Mouse (Mus musculus): ENCODE results near the gene Zfp593.

The Zfp593 gene

DNA sequence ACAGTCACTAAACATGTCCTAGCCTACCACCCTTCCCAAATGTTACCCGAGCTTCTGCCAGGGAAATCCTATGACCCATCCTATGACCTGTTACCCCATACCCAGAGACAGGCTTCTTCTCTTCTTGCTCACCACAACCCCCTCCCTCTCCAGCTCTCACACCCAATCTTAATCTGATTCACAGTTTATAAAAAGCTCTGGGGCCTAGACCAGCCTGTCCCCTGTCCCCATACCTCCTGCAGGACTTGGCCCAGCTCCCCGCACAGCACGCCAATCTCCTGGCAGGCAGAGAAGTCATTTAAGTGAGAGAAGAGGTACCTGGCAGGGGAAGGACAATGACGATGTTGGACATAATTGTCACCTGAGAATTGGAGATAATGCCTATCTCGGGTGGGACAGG is 10.5 kb downstream of the Zfp593 start:
- DNase-seq (ENCODE audit: low read depth, low spot score) = no peak

DNA sequence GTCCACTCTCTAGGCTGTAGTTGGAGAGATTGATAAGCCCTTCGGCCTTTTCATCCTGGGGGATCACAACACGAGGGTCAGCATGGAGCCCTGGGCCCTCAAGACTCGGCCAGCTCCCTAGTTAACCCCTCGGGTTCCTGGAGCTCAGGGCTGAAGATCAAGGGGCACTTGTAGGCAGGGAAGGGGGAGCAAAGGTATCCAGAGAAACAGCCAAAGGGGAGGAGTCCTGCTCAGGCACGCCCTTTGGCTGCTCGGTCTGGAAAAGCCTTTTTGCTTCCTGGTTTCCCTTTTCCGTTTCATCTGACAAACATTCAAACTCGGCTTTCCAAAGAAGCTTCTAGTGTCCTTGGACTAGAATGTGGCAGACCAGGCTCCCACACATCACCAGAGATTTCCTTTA is 15.0 kb downstream of the Zfp593 start:
- no peak for DNase-seq (ENCODE audit: low read depth, low spot score)

DNA sequence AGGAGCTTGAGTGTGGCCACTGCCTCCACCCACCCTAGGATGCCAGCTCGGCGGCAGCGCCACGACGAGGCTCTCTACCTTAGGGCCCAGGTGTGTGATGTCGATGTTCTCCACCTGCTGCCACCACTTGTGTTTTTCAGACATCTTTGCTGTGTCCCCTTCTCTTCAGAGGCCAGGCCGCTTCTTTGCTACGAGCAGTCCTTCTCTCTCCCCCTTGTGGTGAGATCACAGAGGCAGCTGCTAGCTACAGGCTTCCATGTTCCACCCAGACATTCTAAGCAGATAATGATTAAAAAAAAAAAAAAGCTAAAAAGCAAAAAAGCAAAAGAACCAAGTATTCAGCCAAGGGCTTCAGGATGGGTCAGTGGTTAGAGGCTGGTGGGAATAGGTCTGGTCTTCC is 18.2 kb downstream of the Zfp593 start, which contains the start of gene Catsper4:
Gene Catsper4 (minus strand): TSS at position 190 of the 400 bp plus-strand sequence.
- DNase-seq (ENCODE audit: low read depth, low spot score) = no peak

DNA sequence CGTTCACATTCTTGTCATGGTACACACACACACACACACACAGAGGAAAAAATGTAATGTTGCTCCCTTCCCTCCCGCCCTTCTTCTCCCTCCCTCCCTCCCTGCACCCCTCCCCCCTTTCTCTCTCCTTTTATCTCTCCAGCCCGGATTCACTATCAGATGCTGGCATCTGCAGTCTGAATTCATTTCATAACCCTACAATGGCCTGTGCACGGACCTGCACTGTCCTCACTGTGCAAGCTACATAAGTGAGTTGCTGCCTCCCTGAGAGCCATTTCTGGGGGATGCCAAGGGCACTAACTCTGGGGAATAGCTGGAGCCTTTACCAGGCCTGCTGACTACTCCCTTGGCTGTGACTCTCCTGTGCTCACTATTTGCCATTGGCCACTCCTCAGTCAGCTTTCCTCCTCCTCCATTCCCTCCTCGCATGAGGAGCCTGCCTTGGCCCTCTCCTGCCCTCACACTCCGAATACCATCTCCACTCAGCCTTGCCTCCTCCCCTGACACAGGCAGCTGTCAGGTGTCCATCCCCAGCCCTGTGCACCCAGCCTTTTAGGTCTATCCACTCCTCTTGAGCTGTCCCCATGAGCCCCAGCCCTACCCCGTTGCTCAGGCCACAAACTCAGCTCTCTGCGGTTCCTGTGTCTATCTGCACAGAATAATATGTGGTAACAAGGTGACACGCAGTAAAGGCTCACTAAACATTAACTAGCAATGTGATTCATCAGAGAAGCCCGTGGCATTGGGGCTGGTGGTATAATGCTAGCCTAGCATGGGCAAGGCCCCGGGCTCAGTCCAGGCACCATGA is 22.4 kb downstream of the Zfp593 start:
- DNase-seq (ENCODE audit: low read depth, low spot score) = no peak

DNA sequence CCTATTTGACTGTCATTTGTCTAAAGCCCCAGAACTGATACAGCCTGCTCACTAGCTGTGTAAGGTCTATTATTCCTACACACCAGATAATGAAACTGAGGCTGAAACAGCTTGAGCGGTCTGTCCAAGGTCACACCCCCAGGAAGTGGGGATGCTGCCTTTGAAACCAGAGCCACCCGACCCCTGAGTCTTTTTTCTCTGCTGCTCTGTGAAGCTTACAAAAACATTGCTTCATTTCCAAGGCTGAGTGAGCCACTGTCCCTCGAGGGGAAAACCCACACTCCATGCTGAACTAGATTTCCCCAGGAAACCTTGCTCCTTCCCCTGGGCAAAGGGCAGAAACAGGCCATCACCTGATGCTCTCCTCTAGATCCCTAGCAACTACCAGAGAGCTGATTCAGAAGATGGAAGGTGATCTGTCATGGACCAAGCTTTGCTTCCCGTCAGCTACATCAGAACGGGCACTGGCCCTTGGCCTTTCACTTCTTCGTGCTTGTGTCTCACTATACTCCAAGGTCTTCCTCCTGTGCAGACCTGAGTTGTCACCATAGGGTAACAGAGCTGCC is 38.8 kb downstream of the Zfp593 start:
- no peak for DNase-seq (ENCODE audit: low read depth, low spot score)

DNA sequence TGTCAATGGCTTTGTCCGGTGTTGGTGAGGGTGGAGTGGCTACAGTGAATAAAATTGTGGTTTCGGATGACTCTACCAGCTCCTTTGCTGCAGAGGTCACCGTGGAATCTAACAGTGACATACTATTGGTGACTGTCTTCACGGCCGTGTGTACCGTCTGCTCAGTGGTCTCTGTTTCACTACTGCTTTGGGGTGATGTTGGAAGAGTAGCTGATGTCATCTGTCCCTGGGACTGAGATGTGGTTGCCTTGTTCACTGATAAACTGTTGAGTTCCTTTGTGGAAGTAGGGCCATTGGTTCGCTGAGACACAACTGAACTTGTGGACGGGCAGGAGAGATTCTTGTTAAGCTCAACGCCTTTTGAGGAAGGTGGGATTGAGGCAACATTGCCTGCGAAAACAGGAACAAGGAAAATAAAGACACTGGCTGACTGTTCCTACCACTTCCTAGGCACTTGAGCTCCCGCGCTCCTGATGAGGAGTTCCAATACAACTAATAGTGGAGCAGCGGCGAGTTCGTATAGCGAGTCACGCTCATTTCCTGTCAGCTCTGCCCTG is 42.0 kb downstream of the Zfp593 start:
- DNase-seq (ENCODE audit: low read depth, low spot score) = no peak

DNA sequence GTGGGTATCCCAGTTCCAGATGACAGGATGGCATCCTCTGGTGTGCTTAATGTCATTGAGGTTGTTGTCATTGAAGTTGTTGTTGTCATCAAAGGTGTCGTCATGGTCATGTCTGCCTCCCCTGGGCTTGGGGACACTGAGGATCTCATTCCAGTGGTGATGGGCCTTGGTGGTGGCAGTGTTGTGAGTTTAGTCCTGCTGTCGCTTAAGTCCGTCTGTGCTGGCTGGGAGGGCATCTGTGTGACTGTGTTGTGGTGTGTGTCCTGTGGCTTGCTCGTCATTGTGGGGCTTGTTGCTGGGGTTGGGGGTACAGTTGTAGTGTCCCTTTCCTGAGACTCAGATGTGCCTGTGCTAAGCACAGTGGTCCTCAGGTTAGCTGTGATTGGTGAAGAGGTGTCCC is 42.5 kb downstream of the Zfp593 start, which contains the start of gene Gm7534:
Gene Gm7534 (minus strand): TSS at position 101 of the 400 bp plus-strand sequence.
- DNase-seq (ENCODE audit: low read depth, low spot score) = no peak

DNA sequence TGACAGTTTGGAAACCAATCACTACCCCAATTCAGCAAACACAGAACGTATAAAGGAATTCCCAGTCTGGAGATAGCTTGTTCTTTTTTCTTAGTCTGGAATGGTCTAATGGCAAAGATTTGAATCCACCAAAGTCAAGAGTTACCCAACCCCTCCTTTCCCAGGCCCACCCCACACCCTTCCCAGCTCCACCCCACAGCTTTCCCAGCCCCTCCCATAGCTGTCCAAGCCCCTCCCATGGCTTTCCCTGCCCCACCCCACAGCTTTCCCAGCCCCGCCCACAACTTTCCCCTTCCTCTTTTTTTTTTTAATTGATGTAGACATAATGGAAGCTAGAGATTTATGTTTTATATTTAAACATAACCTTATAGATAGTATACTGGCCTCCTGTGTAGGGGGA is 46.0 kb downstream of the Zfp593 start:
- peak; percentile 64 for DNase-seq (ENCODE audit: low read depth, low spot score)
